Mouse (Mus musculus) cerebellum, adult 2 months (tissue): ENCODE results near the gene Cpa5. TPM values are rescaled to one million over a fixed set of nuclear protein-coding genes. Genes with fewer than 3 reads are reported as not detected.
A peak's percentile ranks its signal among the peaks of the same experiment; 100 is the strongest.

ENCODE experiments used
- DNase-seq, 2 experiments: peaks; one replicate each; pipeline ENCODE4 v3.0.0; 2021
- H3K27ac ChIP-seq: fragments of 200-500 bp; 2 replicates; pipeline ENCODE4 v1.5.1; 2012; ENCODE audit warnings: low read length, control low read depth, inconsistent platforms; ENCODE audit not compliant: insufficient read depth
- H3K27me3 ChIP-seq: fragments of 200-500 bp; 2 replicates; pipeline ENCODE4 v1.6.1; 2012; ENCODE audit warnings: inconsistent platforms, mild to moderate bottlenecking, low read length, moderate library complexity; ENCODE audit not compliant: control insufficient read depth, insufficient read depth
- H3K4me1 ChIP-seq: fragments of 200-500 bp; 2 replicates; pipeline ENCODE4 v1.6.1; 2011; ENCODE audit warnings: low read length; ENCODE audit not compliant: control insufficient read depth, insufficient read depth
- H3K4me3 ChIP-seq: fragments of 200-500 bp; replicated peaks from 2 replicates; pipeline ENCODE3; 2011; ENCODE audit warnings: mild to moderate bottlenecking, low read depth, low read length, control low read depth; ENCODE audit not compliant: insufficient read depth
- CTCF ChIP-seq: fragments of 200-500 bp; IDR thresholded peaks from 2 replicates; pipeline ENCODE4 v1.5.1; 2011; ENCODE audit warnings: low read depth, mild to moderate bottlenecking, control low read depth, low read length, moderate library complexity, borderline replicate concordance; ENCODE audit not compliant: insufficient read depth
- POLR2A ChIP-seq: fragments of 200-500 bp; IDR thresholded peaks from 2 replicates; pipeline ENCODE4 v1.6.1; 2011; ENCODE audit warnings: low read length, control low read depth, borderline replicate concordance; ENCODE audit not compliant: insufficient read depth
- WGBS: fragments of 180-500 bp; shearing (Covaris S2); methylation state at CpG from one replicate; pipeline ENCODE4 v1.1.7; 2018; 5-methylcytosine and 5-hydroxymethylcytosine counted together
- polyA plus RNA-seq: library from polyadenylated mRNA; depleted of rRNA; stranded (reverse); fragments of >200 nt; gene quantifications from 2 replicates; pipeline ENCODE4 v1.2.3, GENCODE M21; 2012

Gene Cpa5
- polyA plus RNA-seq, 1 experiment = not detected

DNA sequence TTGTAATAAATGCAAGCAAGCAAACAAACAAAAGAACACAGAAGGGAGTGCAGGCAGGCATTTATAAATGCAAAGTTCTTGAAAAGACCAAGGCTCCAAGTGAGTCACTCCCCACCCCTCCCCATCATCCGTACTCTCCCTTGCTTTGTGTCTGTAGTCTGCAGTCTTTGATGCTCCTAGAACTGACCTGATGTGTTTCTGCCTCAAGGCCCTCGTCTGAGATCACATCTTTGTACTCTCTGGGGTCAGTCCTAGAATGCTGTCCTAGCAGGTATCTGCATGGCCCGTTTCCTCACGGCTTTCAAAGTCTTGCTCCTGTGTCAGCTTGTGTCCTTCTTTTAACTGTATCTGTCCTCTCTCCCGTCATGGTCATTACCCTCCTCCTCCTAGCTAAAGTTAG is 8.8 kb downstream of the Cpa5 start:
- no peak overlapping the region for H3K27ac ChIP-seq
- H3K4me1 ChIP-seq = peaks cover 3% of the 10 kb centered on the region
- H3K27me3 ChIP-seq = no peaks in the 10 kb centered on the region
- 83% methylated on average over 5 of the region's 5 CpGs for WGBS
- no peak for DNase-seq
- TF ChIP-seq CTCF (no peak), POLR2A (no peak)
- H3K4me3 ChIP-seq = no peak overlapping the region

- 89% methylated on average over 4 of the region's 4 CpGs for WGBS
- DNase-seq = no peak
- H3K4me1 ChIP-seq = peaks cover 3% of the 10 kb centered on the region
- H3K27me3 ChIP-seq = no peaks in the 10 kb centered on the region
- H3K4me3 ChIP-seq = no peak overlapping the region
- no peak for TF ChIP-seq CTCF
- no peak for TF ChIP-seq POLR2A
- H3K27ac ChIP-seq = no peak overlapping the region
These were observed 9.8 kb downstream of the Cpa5 start for GRCm38 (mm10) chr6:30620591-30620990.

- WGBS = 88% methylated on average over 6 of the region's 6 CpGs
- Histone ChIP-seq H3K27ac (no peak overlapping the region), H3K4me1 (peaks cover 3% of the 10 kb centered on the region), H3K4me3 (no peak overlapping the region), H3K27me3 (no peaks in the 10 kb centered on the region)
- DNase-seq = no peak
- no peak for TF ChIP-seq POLR2A
- TF ChIP-seq CTCF = no peak
These were observed 10.2 kb downstream of the Cpa5 start for GRCm38 (mm10) chr6:30620994-30621393.

- TF ChIP-seq POLR2A (no peak), CTCF (no peak)
- DNase-seq = no peak
- no peaks in the 10 kb centered on the region for H3K27me3 ChIP-seq
- 90% methylated on average over 4 of the region's 4 CpGs for WGBS
- H3K27ac ChIP-seq = no peak overlapping the region
- peaks cover 3% of the 10 kb centered on the region for H3K4me1 ChIP-seq
- no peak overlapping the region for H3K4me3 ChIP-seq
These were observed 11.2 kb downstream of the Cpa5 start for GRCm38 (mm10) chr6:30621986-30622389.

DNA sequence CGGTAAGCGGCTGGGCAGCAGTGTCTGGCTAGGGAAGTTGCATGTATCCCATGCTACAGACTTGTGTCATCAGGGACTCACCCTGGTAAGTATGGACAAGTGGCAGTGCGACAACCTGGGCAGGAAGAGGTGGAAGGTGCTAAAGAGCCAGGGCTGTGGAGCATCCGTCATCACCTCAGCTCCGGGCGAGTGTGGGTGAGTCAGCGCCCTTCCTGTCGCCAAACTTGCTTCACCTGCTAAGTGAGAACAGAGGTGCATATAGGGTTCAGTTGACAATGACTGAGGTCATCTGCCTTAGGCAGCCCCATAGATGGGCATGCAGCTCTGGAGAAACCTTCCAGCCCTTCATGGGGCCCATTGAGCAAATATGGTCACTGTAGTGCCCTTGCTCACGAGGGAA is 14.0 kb downstream of the Cpa5 start:
- H3K27ac ChIP-seq = no peak overlapping the region
- TF ChIP-seq POLR2A = no peak
- TF ChIP-seq CTCF = no peak
- H3K4me1 ChIP-seq = no peaks in the 10 kb centered on the region
- H3K4me3 ChIP-seq = no peak overlapping the region
- 95% methylated on average over 9 of the region's 9 CpGs for WGBS
- no peaks in the 10 kb centered on the region for H3K27me3 ChIP-seq
- no peak for DNase-seq

DNA sequence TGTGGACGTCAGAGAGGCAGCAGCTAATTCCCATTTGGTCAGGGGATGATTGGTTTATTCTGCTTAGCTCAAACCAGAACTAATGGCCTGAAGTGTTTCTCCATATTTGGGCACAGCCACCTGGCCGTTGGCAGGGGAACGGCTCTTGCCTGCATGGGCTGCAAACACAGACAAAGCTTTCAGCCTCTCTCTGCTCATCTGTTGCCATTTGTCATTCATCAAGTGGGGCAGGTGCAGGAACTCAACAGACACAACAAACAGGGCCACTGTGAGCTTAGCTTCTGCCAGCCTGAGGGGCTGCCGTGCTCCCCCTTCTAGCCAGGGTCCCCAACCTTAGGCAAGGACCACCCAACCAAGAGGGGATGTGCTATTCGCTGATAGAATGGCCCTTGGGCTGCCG is 17.3 kb downstream of the Cpa5 start:
- no peaks in the 10 kb centered on the region for H3K27me3 ChIP-seq
- 36% methylated on average over 6 of the region's 6 CpGs for WGBS
- H3K4me1 ChIP-seq = no peaks in the 10 kb centered on the region
- H3K4me3 ChIP-seq = no peak overlapping the region
- peak in 1 of 2 experiments; percentile 45 for DNase-seq
- no peak for TF ChIP-seq CTCF
- TF ChIP-seq POLR2A = no peak
- H3K27ac ChIP-seq = no peak overlapping the region

DNA sequence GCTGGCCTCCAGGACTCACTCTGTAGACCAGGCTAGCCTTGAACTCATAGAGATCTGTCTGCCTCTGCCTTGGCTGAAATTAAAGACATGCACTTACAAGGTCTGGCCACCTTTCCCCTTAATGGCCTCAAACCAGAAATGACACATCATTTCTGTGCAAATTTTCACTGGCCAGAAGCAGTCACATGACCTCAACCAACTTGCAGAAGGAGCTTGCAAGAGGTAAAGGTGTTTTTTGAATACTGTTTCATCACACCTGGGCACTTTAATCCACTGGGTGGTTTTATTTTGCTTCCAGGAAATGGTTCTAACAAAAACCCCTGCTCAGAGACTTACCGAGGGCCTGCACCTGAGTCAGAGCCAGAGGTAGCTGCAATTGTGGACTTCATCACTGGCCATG is 19.2 kb downstream of the Cpa5 start:
- DNase-seq = no peak
- WGBS = 91% methylated on average over 1 of the region's 1 CpGs
- TF ChIP-seq POLR2A = no peak
- no peak for TF ChIP-seq CTCF

DNA sequence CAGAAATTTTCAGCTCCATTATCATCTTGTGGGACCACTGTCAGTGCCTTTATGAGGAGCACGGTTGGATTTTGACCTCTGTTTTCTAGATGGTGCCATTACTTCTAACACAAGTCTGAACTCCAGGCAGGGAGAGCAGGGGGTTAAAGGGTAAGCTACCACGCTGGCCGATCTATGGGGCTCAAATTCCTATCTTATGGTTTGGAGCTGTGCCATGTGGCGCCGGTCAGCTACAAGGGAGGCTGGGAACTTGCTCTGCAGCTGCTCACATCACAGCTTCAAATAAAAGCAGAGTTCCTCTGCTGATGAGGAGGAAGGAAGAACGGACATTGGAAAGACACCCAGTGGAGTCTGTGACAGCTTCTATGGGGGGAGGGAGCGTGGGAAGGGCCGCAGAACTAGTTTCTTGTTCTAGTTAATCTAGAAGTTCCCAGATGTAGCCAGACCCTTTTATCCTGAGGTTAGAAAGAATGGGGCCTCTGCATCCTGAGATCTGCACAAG is 24.6 kb downstream of the Cpa5 start:
- TF ChIP-seq POLR2A (no peak), CTCF (no peak)
- Histone ChIP-seq H3K27ac (no peak overlapping the region), H3K4me1 (no peaks in the 10 kb centered on the region), H3K27me3 (no peaks in the 10 kb centered on the region), H3K4me3 (no peak overlapping the region)
- no peak for DNase-seq
- WGBS = 42% methylated on average over 8 of the region's 8 CpGs

More for the DNA sequence above, 19.2 kb downstream of the Cpa5 start:
- Histone ChIP-seq H3K27ac (no peak overlapping the region), H3K27me3 (no peaks in the 10 kb centered on the region), H3K4me3 (no peak overlapping the region), H3K4me1 (no peaks in the 10 kb centered on the region)

DNA sequence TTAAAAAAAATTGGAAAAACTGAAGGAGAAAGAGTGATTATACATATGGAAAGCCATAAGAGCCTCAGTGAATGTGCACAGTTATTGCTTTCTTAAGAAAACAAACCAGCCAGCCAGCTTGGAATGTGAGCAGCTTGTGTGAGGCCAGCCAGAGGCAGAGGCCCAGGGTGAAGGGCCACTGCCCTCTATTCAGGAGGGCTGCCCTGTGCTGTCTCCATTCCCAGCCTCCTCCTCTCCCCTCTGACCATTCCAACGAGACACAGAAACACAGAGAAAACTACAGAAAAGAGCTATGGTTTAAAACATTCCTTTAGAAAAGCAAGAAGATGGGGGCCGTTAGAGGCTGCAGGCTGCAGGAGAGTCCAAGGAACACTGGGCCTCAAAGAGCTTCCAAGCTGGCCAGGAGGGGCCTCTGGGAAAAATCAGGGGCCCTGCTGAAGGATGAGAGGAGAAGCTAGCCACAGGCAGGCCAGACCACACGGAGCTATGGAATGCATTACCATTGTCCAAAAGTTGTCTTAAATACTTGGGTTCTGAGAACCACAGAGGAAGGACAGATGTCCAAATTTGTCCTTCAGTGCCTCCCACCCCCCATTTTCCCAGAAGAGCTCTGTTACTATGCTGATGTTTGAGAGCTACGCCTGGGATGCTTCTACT is 25.5 kb downstream of the Cpa5 start:
- WGBS = 52% methylated on average over 4 of the region's 4 CpGs
- no peak overlapping the region for H3K4me3 ChIP-seq
- TF ChIP-seq CTCF (no peak), POLR2A (no peak)
- no peak for DNase-seq
- no peak overlapping the region for H3K27ac ChIP-seq
- no peaks in the 10 kb centered on the region for H3K27me3 ChIP-seq
- no peaks in the 10 kb centered on the region for H3K4me1 ChIP-seq
